In genomic region chr8:30686539-30686938, GRCm38 (mm10) we compare ENCODE assay signal across 30 mouse cellular contexts.
"Had no signal": no experiment of that assay in that cellular context is flagged by ENCODE, and none has a peak within 500 bp of the region (broad histone marks: within the 10 kb centered on the region; RNA-seq: fewer than 3 reads in every experiment).

No protein-coding gene starts in this region.

- H3K4me2 ChIP-seq: limb, embryonic 12.5 days; limb, embryonic 13.5 days; limb, embryonic 15.5 days; liver, embryonic 11.5 days; liver, embryonic 12.5 days; liver, embryonic 13.5 days; liver, embryonic 15.5 days; lung, embryonic 14.5 days; lung, embryonic 15.5 days; midbrain, embryonic 11.5 days; midbrain, embryonic 12.5 days; midbrain, embryonic 13.5 days; midbrain, embryonic 15.5 days had no signal

- H3K27ac ChIP-seq: left cerebral cortex, adult 2 months; limb, embryonic 10.5 days; limb, embryonic 12.5 days; limb, embryonic 13.5 days; limb, embryonic 15.5 days; liver, embryonic 12.5 days; liver, embryonic 13.5 days; liver, embryonic 14.5 days; liver, embryonic 15.5 days; lung, embryonic 15.5 days; macrophage; midbrain, embryonic 10.5 days; midbrain, embryonic 12.5 days; midbrain, embryonic 13.5 days; midbrain, embryonic 15.5 days had no signal

- H3K9ac ChIP-seq: limb, embryonic 12.5 days; limb, embryonic 13.5 days; limb, embryonic 15.5 days; liver, embryonic 12.5 days; liver, embryonic 13.5 days; liver, embryonic 14.5 days; liver, embryonic 15.5 days; liver, postnatal 0 days; lung, embryonic 14.5 days; lung, embryonic 15.5 days; midbrain, embryonic 12.5 days; midbrain, embryonic 13.5 days; midbrain, embryonic 15.5 days had no signal

- H3K9me3 ChIP-seq: limb, embryonic 10.5 days; limb, embryonic 12.5 days; limb, embryonic 13.5 days; limb, embryonic 15.5 days; liver, embryonic 15.5 days; lung, embryonic 15.5 days; midbrain, embryonic 10.5 days; midbrain, embryonic 12.5 days; midbrain, embryonic 13.5 days; midbrain, embryonic 15.5 days had no signal

- H3K4me1 ChIP-seq: limb, embryonic 10.5 days; limb, embryonic 12.5 days; limb, embryonic 13.5 days; limb, embryonic 15.5 days; liver, embryonic 12.5 days; liver, embryonic 13.5 days; liver, embryonic 15.5 days; lung, embryonic 15.5 days; megakaryocyte, embryonic 14.5 days; midbrain, embryonic 10.5 days; midbrain, embryonic 12.5 days; midbrain, embryonic 13.5 days; midbrain, embryonic 15.5 days had no signal

- DNase-seq: left cerebral cortex, postnatal 4 days; liver; liver, embryonic 13.5 days; liver, postnatal 0 days; lung, adult 18-20 months; lung, adult 2 months; lung, embryonic 14.5 days; lung, postnatal 10 days; lung, postnatal 14 days; lung, postnatal 36 days; lung, postnatal 4 days; midbrain, embryonic 14.5 days had no signal

- H3K27me3 ChIP-seq: limb, embryonic 12.5 days; limb, embryonic 13.5 days; limb, embryonic 15.5 days; liver, embryonic 12.5 days; liver, embryonic 13.5 days; liver, embryonic 15.5 days; lung, embryonic 15.5 days; megakaryocyte, embryonic 14.5 days; midbrain, embryonic 12.5 days; midbrain, embryonic 13.5 days; midbrain, embryonic 15.5 days had no signal

- H3K36me3 ChIP-seq: limb, embryonic 10.5 days; limb, embryonic 12.5 days; limb, embryonic 13.5 days; limb, embryonic 15.5 days; liver, embryonic 12.5 days; liver, embryonic 13.5 days; liver, embryonic 15.5 days; lung, embryonic 15.5 days; midbrain, embryonic 10.5 days; midbrain, embryonic 12.5 days; midbrain, embryonic 13.5 days; midbrain, embryonic 15.5 days had no signal

- H3K4me3 ChIP-seq: left cerebral cortex, adult 2 months; limb, embryonic 10.5 days; limb, embryonic 12.5 days; limb, embryonic 13.5 days; limb, embryonic 15.5 days; liver, embryonic 12.5 days; liver, embryonic 13.5 days; liver, embryonic 15.5 days; lung, embryonic 15.5 days; megakaryocyte, embryonic 14.5 days; midbrain, embryonic 10.5 days; midbrain, embryonic 12.5 days; midbrain, embryonic 13.5 days; midbrain, embryonic 15.5 days; myocyte had no signal
